Mouse (Mus musculus) layer of hippocampus, postnatal 36 days (tissue): Measurements from ENCODE around the gene Tmem211. TPM values are rescaled to one million over a fixed set of nuclear protein-coding genes. Genes with fewer than 3 reads are reported as not detected.

Experiments used
- DNase-seq, 2 experiments: peaks; one replicate each; pipeline ENCODE4 v3.0.0; 2022
- total RNA-seq, 2 experiments: library from RNA; stranded (reverse); gene quantifications; 2 replicates each; pipeline ENCODE4 v1.2.3; 2021

Tmem211 gene
- total RNA-seq, 2 experiments from 2014 or later: not detected

DNA sequence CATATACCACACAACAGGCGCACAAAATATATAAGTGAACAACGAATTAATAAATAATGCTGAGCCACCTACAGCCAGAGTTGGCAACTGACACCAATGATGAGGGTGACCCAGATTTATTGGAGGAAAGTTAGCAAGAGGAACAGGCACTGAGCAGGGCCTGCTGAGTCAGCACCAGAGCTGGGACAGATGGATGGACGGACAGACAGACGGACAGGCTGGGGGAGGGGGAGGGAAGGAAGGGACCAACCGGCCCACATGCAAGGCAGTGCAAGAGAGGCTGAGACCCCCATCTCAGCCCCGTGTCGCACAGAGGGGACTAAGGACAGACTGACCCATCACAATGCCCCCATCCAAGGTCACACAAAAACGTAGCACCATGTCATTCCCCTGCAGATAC, 12.7 kb upstream of the Tmem211 start:
- no peak for DNase-seq

DNA sequence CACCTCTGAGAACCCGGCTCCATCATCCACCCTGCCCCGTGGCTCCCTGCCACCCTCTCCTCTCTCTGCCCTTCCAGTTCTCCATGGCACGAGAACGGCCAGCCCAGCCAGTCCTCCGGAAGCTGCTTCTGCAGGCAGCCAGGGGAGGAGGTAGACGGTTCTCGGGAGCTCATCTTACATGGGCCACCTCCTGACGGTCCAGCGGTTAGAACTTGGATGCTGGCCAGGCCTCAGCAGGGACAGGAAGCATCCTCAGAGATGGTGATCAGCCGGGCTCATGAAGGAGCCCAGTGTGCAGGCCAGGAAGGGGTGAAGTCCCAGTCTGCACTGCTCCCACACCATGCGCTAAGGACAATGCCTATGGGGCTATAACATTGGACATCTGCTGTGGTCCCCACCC, 12.3 kb upstream of the Tmem211 start:
- DNase-seq: no peak

GRCm38 (mm10) chr5:113215610-113216011, 11.1 kb upstream of the Tmem211 start:
- no peak for DNase-seq

DNA sequence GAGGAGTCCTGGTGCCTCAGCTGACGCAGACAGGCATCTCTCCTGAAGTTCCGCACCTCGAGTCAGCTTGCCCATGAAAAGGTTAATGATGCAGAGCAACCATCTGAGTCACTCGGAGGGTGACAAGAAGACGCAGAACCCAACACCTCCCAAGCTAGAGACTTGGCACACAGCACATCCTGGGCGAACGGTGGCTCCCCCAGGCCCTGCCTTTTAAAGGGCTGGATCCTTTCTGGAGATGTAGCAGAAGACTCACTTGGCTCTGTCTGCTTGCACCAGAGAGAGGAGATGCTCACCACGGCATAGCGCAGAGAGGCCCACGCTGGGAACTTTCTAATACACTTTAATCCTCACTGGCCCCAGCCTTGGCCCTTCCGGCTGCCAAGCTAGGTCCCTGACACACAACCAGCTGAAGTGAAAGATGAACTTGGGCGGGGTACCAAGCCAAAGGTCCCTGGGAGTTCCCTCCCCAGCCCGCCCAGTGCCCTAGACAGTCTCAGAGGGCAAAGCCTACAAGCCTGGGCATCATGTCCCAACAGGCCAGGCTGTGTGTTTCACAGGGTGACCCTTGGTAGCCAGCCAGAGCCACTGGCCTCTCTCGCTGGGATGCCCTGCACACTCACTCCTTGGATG, 10.3 kb upstream of the Tmem211 start:
- DNase-seq: no peak

- no peak for DNase-seq
Observed at GRCm38 (mm10) chr5:113217076-113217475, 9.6 kb upstream of the Tmem211 start.

DNA sequence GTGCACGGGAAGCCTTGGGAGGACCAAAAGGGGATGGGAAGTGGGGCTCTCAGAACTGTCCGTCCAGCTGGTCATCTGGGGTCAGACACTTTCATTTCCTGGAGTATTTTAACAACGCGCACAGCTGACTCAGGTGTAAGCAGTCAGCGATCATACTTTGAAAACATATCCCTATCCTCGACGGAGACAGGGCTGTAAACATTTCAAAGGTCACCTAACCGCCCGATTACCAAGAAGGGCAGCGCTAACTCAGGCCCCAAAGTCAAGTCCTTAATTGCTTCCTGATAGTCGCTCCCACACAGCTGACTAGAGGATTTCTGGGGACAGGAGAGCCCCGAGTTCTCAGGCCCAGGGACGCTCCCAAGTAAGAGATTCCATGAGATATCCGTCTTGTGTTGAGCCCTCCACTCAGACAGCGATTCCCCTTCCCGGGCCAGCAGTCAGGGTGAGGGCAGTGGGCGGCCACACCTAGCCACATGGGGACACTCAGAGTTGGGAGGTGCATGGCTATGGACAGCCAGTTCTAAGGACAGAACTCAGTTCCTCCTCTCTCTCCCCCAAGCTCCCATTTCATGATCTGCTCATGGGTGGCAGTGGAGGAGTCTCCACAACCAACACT, 8.0 kb upstream of the Tmem211 start:
- no peak for DNase-seq

GRCm38 (mm10) chr5:113219450-113219849, 7.3 kb upstream of the Tmem211 start:
- no peak for DNase-seq

- no peak for DNase-seq
Observed at GRCm38 (mm10) chr5:113219876-113220275, 6.8 kb upstream of the Tmem211 start.

- no peak for DNase-seq
Observed at GRCm38 (mm10) chr5:113220383-113221146, 6.1 kb upstream of the Tmem211 start.

DNA sequence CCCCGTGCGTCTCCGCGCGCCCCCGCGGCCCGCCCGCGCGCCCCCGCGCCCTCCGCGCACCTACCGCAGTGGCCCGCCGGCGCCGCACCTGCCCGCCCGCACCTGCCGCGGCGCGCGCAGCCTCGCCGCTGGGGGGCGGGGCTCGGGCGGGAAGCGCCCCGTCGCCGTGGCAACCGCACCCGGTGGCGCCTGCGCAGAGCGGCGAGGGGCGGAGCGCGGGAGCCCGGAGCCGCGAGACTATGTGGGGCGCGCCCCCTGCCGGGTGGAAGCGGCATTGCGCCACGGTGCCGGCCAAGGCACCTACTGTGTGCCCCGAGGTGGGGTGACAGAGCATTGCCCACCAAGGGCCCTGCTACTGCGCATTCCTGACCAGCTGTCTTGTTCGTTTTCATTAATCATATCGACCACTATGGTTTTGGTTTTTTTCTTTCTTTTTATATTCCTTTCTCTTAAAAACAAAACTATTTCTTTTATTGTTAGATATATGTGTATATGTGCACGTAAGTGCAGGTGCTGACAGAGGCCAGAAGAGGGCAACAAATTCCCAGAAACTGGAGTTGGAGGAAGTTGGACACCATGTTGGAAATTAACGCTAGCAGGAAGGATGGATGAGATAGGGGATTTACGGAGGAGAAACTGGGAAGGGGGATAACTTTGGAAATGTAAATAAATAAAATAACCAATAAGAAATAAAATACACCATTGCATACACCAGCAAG, 5.4 kb upstream of the Tmem211 start, which contains the start of gene 2900026A02Rik:
TSS of gene 2900026A02Rik (minus strand) at position 90 of the 719 bp plus-strand sequence.
- DNase-seq: peak; percentile 56 to 59

- DNase-seq: no peak
Observed at GRCm38 (mm10) chr5:113223888-113224287, 2.8 kb upstream of the Tmem211 start.

DNA sequence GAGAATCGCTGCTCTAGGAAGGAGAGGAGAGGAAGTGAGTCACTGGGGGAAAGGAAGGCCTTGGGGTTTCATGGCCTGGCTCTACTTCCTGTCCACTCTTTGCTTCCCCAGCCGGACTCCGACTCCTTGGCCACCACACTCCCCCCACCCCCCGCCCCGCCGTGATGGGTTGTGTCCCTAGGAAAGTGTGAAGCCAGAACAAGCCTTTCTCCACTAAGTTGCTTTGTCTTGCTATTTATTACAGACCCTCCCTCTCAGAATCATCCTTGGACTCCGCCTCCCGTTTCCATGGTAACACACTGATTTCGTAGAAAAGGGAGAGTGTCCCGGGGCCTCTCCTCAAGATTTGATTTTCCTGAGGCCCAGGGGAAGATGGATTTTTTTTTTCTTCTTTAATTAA, 1.4 kb upstream of the Tmem211 start:
- no peak for DNase-seq

DNA sequence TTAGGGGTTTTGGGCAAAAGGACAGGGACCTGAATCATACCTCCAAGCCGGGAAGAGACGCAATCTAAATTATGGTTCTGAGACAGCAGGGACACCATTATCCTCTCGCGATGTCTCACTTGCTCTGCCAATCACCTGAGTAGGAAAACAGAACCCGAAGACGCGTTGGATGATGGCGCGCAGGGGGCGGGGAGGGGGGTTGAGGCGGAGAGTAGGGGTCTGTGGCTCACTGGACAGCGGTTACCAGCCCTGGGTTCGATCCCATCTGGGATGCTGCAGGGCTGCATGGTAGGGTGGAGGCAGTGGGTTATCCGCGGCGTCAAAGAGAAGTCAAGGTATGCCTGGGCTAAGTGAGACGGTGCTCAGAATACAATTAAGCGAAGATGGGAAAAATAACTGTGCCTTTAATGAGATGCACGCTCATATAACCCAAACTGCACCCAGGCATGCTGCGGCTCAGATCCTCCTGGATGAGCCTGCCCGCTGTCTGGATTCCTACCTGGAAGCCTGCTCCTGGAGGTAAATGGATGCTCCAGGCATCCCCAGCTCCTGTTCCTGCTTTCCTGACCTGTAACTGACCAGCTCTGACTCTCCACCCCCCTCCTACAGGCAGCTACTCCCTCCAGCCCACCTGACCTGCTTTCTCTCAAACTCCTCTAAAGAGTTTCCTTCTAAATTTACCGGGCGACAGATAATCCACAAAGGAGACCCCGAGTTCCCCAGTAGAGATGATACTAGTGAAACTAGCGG, 848 bp upstream of the Tmem211 start:
- no peak for DNase-seq

- no peak for DNase-seq
Observed at GRCm38 (mm10) chr5:113230196-113230595, 3.5 kb downstream of the Tmem211 start.

DNA sequence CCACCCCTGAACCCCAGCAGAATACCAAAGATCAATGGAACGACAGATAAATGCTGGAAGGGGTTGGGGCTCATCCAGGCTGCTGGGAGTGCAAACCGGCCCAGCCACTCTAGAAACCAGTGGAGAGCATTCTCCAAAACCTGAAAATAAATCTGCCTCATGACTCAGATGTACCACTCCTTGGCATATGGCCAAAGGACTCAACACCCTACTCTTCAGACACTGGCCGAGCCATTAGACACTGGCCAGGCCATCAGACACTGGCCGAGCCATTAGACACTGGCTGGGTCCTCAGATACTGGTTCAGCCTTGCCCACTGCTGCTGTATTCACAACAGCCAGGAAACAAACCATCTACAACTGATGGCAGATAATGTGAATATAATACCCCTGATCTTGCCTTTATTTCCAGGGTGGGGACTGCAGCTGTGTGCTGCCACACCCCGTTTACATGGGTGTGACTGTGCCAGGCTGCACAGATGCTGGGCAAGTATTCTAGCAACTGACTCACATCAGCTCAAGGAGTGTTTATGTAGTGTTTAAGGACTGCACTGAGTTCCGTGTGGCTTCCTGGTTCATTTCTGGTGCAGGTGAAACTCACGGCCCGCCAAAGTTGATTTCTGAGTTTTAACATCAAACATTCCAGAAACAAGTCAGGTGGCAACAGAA, 22.7 kb downstream of the Tmem211 start:
- no peak for DNase-seq

DNA sequence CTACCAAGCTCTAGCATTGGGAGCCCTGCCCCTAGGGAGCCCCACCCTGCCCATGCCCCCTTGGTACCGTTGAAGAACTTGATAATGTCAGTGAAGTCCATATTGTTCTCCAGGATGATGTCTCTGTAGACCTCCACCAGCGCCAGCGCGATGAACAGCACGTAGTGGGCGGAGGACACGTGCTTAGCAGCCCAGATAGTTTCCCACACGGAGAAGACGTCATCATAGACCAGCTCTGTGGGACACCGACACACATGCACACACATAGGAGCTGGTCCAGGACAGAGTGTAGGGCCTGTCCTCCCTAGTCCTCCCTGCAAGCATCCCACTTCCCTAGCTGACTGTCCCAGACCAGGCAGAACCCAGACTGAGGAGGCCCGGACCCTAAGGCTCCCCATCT, 24.1 kb downstream of the Tmem211 start:
- peak in 1 of 2 experiments; percentile 24 for DNase-seq

GRCm38 (mm10) chr5:113265637-113266036, 38.9 kb downstream of the Tmem211 start:
- DNase-seq: no peak

- DNase-seq: no peak
Observed at GRCm38 (mm10) chr5:113268246-113268645, 41.5 kb downstream of the Tmem211 start.

DNA sequence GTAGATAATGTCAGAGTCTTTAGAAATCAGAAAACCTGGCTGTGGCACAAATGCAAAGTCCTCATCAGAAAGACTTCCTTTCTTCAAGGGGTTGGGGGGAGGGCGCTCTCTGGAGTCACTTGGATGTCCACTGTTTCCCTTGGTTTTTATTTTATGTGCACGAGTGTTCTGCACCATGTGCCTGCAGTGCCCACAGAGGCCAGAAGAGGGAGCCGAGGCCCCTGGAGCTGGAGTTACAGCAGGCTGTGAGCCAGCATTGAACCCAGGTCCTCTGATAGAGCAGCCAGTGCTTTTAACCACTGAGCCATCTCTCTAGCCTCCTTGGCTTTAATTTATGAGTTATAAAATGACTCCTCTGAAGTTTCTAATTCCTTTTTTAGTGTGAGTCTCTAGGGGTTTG, 43.3 kb downstream of the Tmem211 start:
- no peak for DNase-seq

DNA sequence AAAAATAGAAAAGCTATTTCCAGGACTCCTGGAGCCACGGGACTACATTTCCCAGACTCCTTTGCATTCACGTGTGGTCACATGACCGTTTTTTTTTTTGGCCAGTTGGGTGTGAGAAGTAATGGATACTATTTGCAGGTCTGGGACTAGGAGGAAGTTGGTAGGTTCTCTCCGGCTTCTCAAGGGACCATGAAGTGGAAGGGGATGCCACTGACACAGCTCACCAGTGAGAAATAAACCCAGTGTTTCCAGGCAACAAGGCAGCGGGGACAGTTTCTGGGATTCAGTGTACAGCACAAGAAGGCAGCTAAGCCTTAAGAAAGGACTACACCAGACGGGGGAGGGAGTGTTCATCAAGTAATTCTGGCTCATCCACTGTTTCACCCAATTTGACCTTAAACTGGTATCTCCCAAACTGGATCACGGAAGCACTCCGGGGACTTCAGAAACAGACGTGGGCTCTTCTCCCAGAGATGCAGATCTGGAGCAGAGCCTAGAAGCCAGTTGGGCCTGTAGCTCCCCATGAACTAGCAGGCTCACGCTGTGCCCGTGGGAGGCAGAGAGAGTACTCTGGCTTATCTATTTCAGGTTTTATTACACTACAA, 44.6 kb downstream of the Tmem211 start:
- peak; percentile 75 to 81 for DNase-seq

DNA sequence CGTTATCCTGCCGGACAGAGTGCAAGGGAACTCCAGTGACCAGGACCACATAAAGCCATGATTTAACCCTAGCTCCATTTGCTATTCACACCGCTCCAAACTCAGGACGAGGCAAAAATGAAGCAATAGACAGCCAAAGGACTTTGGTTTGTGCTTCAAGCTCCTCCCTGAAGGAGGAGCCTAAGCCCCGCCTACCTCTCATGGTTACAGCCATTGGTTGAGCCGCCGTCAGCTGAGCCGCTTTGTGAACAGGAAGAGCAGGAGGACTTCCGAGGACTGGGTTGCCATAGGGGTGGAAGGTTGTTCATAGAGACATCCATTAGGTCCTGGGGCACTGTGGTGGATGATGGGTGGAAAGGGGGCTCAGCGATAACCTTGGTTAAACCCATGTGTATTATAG, 49.1 kb downstream of the Tmem211 start:
- no peak for DNase-seq
